Mouse (Mus musculus) intestine, embryonic 14.5 days (tissue): ENCODE data around the gene Vmn1r11. TPM values are rescaled to one million over a fixed set of nuclear protein-coding genes. Genes with fewer than 3 reads are reported as not detected.

ENCODE experiments used
- ATAC-seq: fragments of 200-750 bp; cut with Nextera tagmentation; replicated peaks from 2 replicates; pipeline ENCODE4 v1.8.0; 2017; ENCODE audit warnings: low read depth, moderate number of reproducible peaks, moderate TSS enrichment, moderate library complexity; ENCODE audit not compliant: low FRiP score, low TSS enrichment
- DNase-seq: peaks from one replicate; pipeline ENCODE4 v3.0.0-alpha.2; 2018; ENCODE audit warnings: low spot score
- H3K27ac ChIP-seq: fragments of 300-500 bp; sonication (generic); 2 replicates; pipeline ENCODE4 v1.5.1; 2014; ENCODE audit warnings: low read depth, mild to moderate bottlenecking, control low read depth
- H3K27me3 ChIP-seq: fragments of 300-500 bp; sonication (generic); replicated peaks from 2 replicates; pipeline ENCODE4 v1.6.1; 2014; ENCODE audit warnings: low read length, control low read depth; ENCODE audit not compliant: control insufficient read depth, insufficient read depth
- H3K36me3 ChIP-seq: fragments of 300-500 bp; sonication (generic); 2 replicates; pipeline ENCODE4 v1.6.1; 2014; ENCODE audit warnings: low read length, control low read depth; ENCODE audit not compliant: control insufficient read depth, insufficient read depth
- H3K4me1 ChIP-seq: fragments of 300-500 bp; sonication (generic); replicated peaks from 2 replicates; pipeline ENCODE4 v1.6.1; 2014; ENCODE audit warnings: low read length, control low read depth, mixed read lengths; ENCODE audit not compliant: control insufficient read depth, insufficient read depth
- H3K4me2 ChIP-seq: fragments of 300-500 bp; sonication (generic); 2 replicates; pipeline ENCODE4 v1.6.1; 2014; ENCODE audit warnings: low read length
- H3K4me3 ChIP-seq: fragments of 300-500 bp; sonication (generic); 2 replicates; pipeline ENCODE4 v1.5.1; 2014; ENCODE audit warnings: low read depth, low read length, control low read depth, mixed read lengths
- H3K9ac ChIP-seq: fragments of 300-500 bp; sonication (generic); 2 replicates; pipeline ENCODE4 v1.6.1; 2014; ENCODE audit warnings: mild to moderate bottlenecking, low read length
- H3K9me3 ChIP-seq: fragments of 300-500 bp; sonication (generic); 2 replicates; pipeline ENCODE4 v1.6.1; 2016; ENCODE audit warnings: low read length, control low read depth; ENCODE audit not compliant: control insufficient read depth
- WGBS: fragments of 180-500 bp; shearing (Covaris S2); extraction: QIAGEN DNeasy Blood & Tissue Kit; methylation state at CpG from one replicate; pipeline ENCODE4 v1.1.7; 2014; 5-methylcytosine and 5-hydroxymethylcytosine counted together
- polyA plus RNA-seq: library from polyadenylated mRNA; unstranded; fragments of >200 nt; fragmentation: Nextera tagmentation; extraction: Ambion mirVana; gene quantifications from 2 replicates; pipeline ENCODE4 v1.2.1, GENCODE M21; 2014

The Vmn1r11 gene
- not detected in 2 replicates for polyA plus RNA-seq

- Histone ChIP-seq H3K36me3 (no peaks in the 10 kb centered on the region), H3K9ac (no peak within 1 kb of the TSS), H3K4me3 (no peak within 1 kb of the TSS), H3K4me2 (no peak within 1 kb of the TSS), H3K27ac (no peak within 1 kb of the TSS), H3K4me1 (no peaks in the 10 kb centered on the region), H3K27me3 (no peaks in the 10 kb centered on the region), H3K9me3 (no peaks in the 10 kb centered on the region)
- ATAC-seq: no peak
- no peak for DNase-seq
- 67% methylated on average over 1 of the region's 1 CpGs for WGBS
Measured at GRCm38 (mm10) chr6:57133155-57133554, at the start of gene Vmn1r11. Vmn1r11 (plus strand) TSS chr6:57133455.

GRCm38 (mm10) chr6:57106358-57106757, 26.9 kb upstream of the Vmn1r11 start:
- 72% methylated on average over 1 of the region's 1 CpGs for WGBS
- no peaks in the 10 kb centered on the region for H3K4me1 ChIP-seq
- H3K36me3 ChIP-seq: no peaks in the 10 kb centered on the region
- H3K27me3 ChIP-seq: no peaks in the 10 kb centered on the region
- no peak overlapping the region for H3K27ac ChIP-seq
- ATAC-seq (no peak), DNase-seq (no peak)
- H3K9me3 ChIP-seq: no peaks in the 10 kb centered on the region
- H3K9ac ChIP-seq: no peak overlapping the region
- H3K4me2 ChIP-seq: no peak overlapping the region
- no peak overlapping the region for H3K4me3 ChIP-seq

GRCm38 (mm10) chr6:57109154-57109553, 24.1 kb upstream of the Vmn1r11 start, which contains the start of gene Vmn1r10:
Vmn1r10 (plus strand) TSS chr6:57109454.
- no peak within 1 kb of the TSS for H3K4me2 ChIP-seq
- H3K4me3 ChIP-seq: no peak within 1 kb of the TSS
- H3K27ac ChIP-seq: no peak within 1 kb of the TSS
- ATAC-seq (no peak), DNase-seq (no peak)
- 90% methylated on average over 3 of the region's 3 CpGs for WGBS
- no peaks in the 10 kb centered on the region for H3K9me3 ChIP-seq
- H3K36me3 ChIP-seq: no peaks in the 10 kb centered on the region
- H3K9ac ChIP-seq: no peak within 1 kb of the TSS
- H3K27me3 ChIP-seq: no peaks in the 10 kb centered on the region
- no peaks in the 10 kb centered on the region for H3K4me1 ChIP-seq

- Histone ChIP-seq H3K36me3 (no peaks in the 10 kb centered on the region), H3K9me3 (no peaks in the 10 kb centered on the region), H3K9ac (no peak within 1 kb of the TSS), H3K4me2 (no peak within 1 kb of the TSS), H3K4me3 (no peak within 1 kb of the TSS), H3K4me1 (no peaks in the 10 kb centered on the region), H3K27ac (no peak within 1 kb of the TSS), H3K27me3 (no peaks in the 10 kb centered on the region)
- WGBS: 87% methylated on average over 2 of the region's 2 CpGs
- ATAC-seq (no peak), DNase-seq (no peak)
Measured at GRCm38 (mm10) chr6:57156619-57157018, 23.4 kb downstream of the Vmn1r11 start, which contains the start of gene Vmn1r12. Vmn1r12 (plus strand) TSS chr6:57156919.

Other genes with a start within 250 kb of the Vmn1r11 start
- 63.7 and 69.1 TPM in 2 replicates for gene Nt5c3, start 209.5 kb upstream of the Vmn1r11 start, polyA plus RNA-seq
- 0.17 and 0.31 TPM in 2 replicates for gene Vmn1r4, start 209.4 kb upstream of the Vmn1r11 start, polyA plus RNA-seq
- not detected in 2 replicates for gene Vmn1r5, start 163.2 kb upstream of the Vmn1r11 start, polyA plus RNA-seq
- gene Vmn1r6, start 136.2 kb upstream of the Vmn1r11 start, polyA plus RNA-seq: not detected in 2 replicates
- not detected in 2 replicates for gene Vmn1r7, start 108.1 kb upstream of the Vmn1r11 start, polyA plus RNA-seq
- gene Vmn1r8, start 101.2 kb upstream of the Vmn1r11 start, polyA plus RNA-seq: not detected in 2 replicates
- gene Vmn1r9, start 66.7 kb upstream of the Vmn1r11 start, polyA plus RNA-seq: not detected in 2 replicates
- gene Vmn1r10, start 24.0 kb upstream of the Vmn1r11 start, polyA plus RNA-seq: not detected in 2 replicates
- not detected in 2 replicates for gene Vmn1r12, start 23.5 kb downstream of the Vmn1r11 start, polyA plus RNA-seq
- gene Vmn1r13, start 69.8 kb downstream of the Vmn1r11 start, polyA plus RNA-seq: not detected in 2 replicates
- not detected in 2 replicates for gene Vmn1r14, start 98.2 kb downstream of the Vmn1r11 start, polyA plus RNA-seq
- not detected in 2 replicates for gene Vmn1r15, start 124.5 kb downstream of the Vmn1r11 start, polyA plus RNA-seq
- not detected in 2 replicates for gene Vmn1r16, start 196.0 kb downstream of the Vmn1r11 start, polyA plus RNA-seq
- gene Vmn1r17, start 230.3 kb downstream of the Vmn1r11 start, polyA plus RNA-seq: not detected in 2 replicates